Mouse (Mus musculus): Measurements from ENCODE around the gene Tcl1. TPM values are rescaled to one million over a fixed set of nuclear protein-coding genes. Genes with fewer than 3 reads are reported as not detected.
"Not testable (repeated sequence)": the region's sequence is repeated elsewhere in the genome, so short reads cannot be mapped to it uniquely, and the experiment has no call there.

Gene Tcl1
- polyA plus RNA-seq, 1 experiment: 1.8 TPM

- H3K27me3 ChIP-seq (ENCODE audit: control insufficient read depth, insufficient read depth, low read length); H3K27ac ChIP-seq (ENCODE audit: control insufficient read depth, insufficient read depth, low read depth, low read length): not testable (repeated sequence)
- peak; percentile 17; the same call in 1 of the 2 replicates for TF ChIP-seq CTCF (IDR thresholded peaks at IDR 0.05; ENCODE audit: control insufficient read depth, insufficient read depth, insufficient replicate concordance, low read depth, low read length)
Observed at GRCm38 (mm10) chr12:105174318-105174717, 48.3 kb downstream of the Tcl1 start.

GRCm38 (mm10) chr12:105173366-105173765 is 49.2 kb downstream of the Tcl1 start:
- TF ChIP-seq CTCF (IDR thresholded peaks at IDR 0.05; ENCODE audit: control insufficient read depth, insufficient read depth, insufficient replicate concordance, low read depth, low read length) (no peak), POLR2A (IDR thresholded peaks at IDR 0.05; ENCODE audit: control insufficient read depth, low read depth, low read length) (no peak)
- no peak overlapping the region for H3K4me3 ChIP-seq (ENCODE audit: control insufficient read depth, low read depth, low read length)

More at GRCm38 (mm10) chr12:105174318-105174717, 48.3 kb downstream of the Tcl1 start:
- H3K4me3 ChIP-seq (ENCODE audit: control insufficient read depth, low read depth, low read length); H3K36me3 ChIP-seq (ENCODE audit: control insufficient read depth, insufficient read depth, low read length); H3K4me1 ChIP-seq (ENCODE audit: control insufficient read depth, insufficient read depth, low read length): not testable (repeated sequence)

More at GRCm38 (mm10) chr12:105173366-105173765, 49.2 kb downstream of the Tcl1 start:
- Histone ChIP-seq H3K27me3 (ENCODE audit: control insufficient read depth, insufficient read depth, low read length) (no peaks in the 10 kb centered on the region), H3K27ac (ENCODE audit: control insufficient read depth, insufficient read depth, low read depth, low read length) (no peak overlapping the region), H3K36me3 (ENCODE audit: control insufficient read depth, insufficient read depth, low read length) (no peaks in the 10 kb centered on the region), H3K4me1 (ENCODE audit: control insufficient read depth, insufficient read depth, low read length) (no peaks in the 10 kb centered on the region)

Other genes starting within 250 kb of the Tcl1 start
- 7.5 and 7.8 TPM in 2 replicates for gene Syne3, start 213.0 kb downstream of the Tcl1 start, polyA plus RNA-seq (2012; rRNA removed)
- 13.8 and 14.2 TPM in 2 replicates for gene Glrx5, start 190.1 kb downstream of the Tcl1 start, polyA plus RNA-seq (2012; rRNA removed)
- gene Tcl1b2, start 76.8 kb downstream of the Tcl1 start, polyA plus RNA-seq (2012; rRNA removed): 0.23 and 0.52 TPM in 2 replicates
- gene Tcl1b1, start 63.1 kb downstream of the Tcl1 start, polyA plus RNA-seq (2012; rRNA removed): 0.17 TPM in 1 of 2 replicates, not detected in the other
- not detected in 2 replicates for gene Tcl1b5, start 46.4 kb downstream of the Tcl1 start, polyA plus RNA-seq (2012; rRNA removed)
- not detected in 2 replicates for gene Tcl1b3, start 31.8 kb downstream of the Tcl1 start, polyA plus RNA-seq (2012; rRNA removed)
- gene Tcl1b4, start 20.8 kb downstream of the Tcl1 start, polyA plus RNA-seq (2012; rRNA removed): 0.33 and 0.53 TPM in 2 replicates
- gene Tunar, start 111.1 kb upstream of the Tcl1 start, polyA plus RNA-seq (2012; rRNA removed): 0.05 and 0.14 TPM in 2 replicates
- 0.67 and 0.88 TPM in 2 replicates for gene D430019H16Rik, start 231.1 kb upstream of the Tcl1 start, polyA plus RNA-seq (2012; rRNA removed)

Measured in testis, adult 2 months (tissue).